Mouse (Mus musculus): ENCODE results near the gene Cfap69. TPM values are rescaled to one million over a fixed set of nuclear protein-coding genes. Genes with fewer than 3 reads are reported as not detected.
"Not testable (repeated sequence)": the region's sequence is repeated elsewhere in the genome, so short reads cannot be mapped to it uniquely, and the experiment has no call there.

Gene Cfap69
- polyA plus RNA-seq, 1 experiment from 2014 or later, result 5.3 TPM

DNA sequence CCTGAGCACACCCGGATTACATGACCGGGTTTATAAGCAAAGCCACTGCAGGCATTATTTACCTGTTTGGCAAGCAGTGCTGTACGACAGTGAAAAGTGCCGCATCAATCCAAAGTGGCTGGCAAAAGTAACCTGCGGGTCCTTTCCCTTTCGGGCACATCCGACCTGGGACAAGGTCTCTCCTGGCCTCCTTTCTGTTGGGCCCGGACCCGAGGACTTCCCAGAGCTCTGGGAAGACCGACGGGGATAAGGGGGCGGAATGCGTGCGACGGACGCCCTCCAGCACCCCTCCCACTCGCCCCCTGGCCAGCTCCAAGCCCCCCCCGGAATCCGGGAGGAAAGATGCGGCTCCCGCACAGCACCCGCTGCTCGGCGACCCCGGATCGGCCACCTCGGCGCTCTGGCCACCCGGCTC is 29.5 kb upstream of the Cfap69 start:
- ATAC-seq (ENCODE audit: low FRiP score), result peak; percentile 75
- H3K27ac ChIP-seq (ENCODE audit: low read depth, low read length), result no peak overlapping the region

DNA sequence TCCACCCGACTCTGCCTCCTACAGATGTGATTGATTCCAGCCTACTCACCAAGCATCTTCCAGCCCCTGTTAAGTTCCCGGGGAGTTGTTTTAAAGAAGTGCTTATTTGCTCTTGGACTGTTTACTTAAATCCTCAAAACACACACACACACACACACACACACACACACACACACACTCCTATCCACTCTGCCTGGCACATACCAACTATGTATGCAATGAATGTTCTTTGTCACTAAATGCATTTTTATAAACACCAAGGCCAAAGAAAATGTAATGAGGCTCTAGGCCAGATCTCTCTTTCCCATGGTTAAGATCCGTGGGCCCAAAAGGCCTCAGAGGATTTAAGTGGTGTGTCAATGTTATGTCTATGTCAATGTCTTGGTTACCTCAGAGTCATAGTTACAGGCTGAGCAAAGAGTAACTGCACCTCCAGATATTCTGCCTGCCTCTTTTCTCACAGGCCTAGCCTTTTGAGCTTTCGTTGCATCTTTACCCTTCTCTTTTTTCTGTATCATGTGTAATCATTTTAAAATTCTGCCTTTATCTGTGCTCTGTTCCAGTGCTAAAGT is 28.2 kb upstream of the Cfap69 start:
- Histone ChIP-seq H3K27ac (ENCODE audit: low read depth, low read length) (no peak overlapping the region), H3K36me3 (ENCODE audit: control insufficient read depth, insufficient read depth, low read length) (no peaks in the 10 kb centered on the region), H3K4me2 (no peak overlapping the region), H3K9ac (ENCODE audit: low read length) (no peak overlapping the region), H3K27me3 (ENCODE audit: control insufficient read depth, insufficient read depth, low read length) (no peaks in the 10 kb centered on the region), H3K4me3 (ENCODE audit: low read depth, low read length) (no peak overlapping the region), H3K9me3 (ENCODE audit: control insufficient read depth, low read length) (no peaks in the 10 kb centered on the region), H3K4me1 (ENCODE audit: control insufficient read depth, insufficient read depth, low read length) (peaks cover 3% of the 10 kb centered on the region; the same call in 1 of the 2 replicates)
- DNase-seq (ENCODE audit: low spot score, missing footprints) (peak; percentile 83), ATAC-seq (ENCODE audit: low FRiP score) (no peak)
- WGBS, result 68% methylated on average over 4 of the region's 4 CpGs

More for the DNA sequence above, 29.5 kb upstream of the Cfap69 start:
- Histone ChIP-seq H3K4me3 (ENCODE audit: low read depth, low read length) (peak overlapping the region; percentile 63), H3K27me3 (ENCODE audit: control insufficient read depth, insufficient read depth, low read length) (no peaks in the 10 kb centered on the region), H3K4me1 (ENCODE audit: control insufficient read depth, insufficient read depth, low read length) (peaks cover 3% of the 10 kb centered on the region; the same call in 1 of the 2 replicates), H3K36me3 (ENCODE audit: control insufficient read depth, insufficient read depth, low read length) (no peaks in the 10 kb centered on the region), H3K4me2 (peak overlapping the region; percentile 92), H3K9me3 (ENCODE audit: control insufficient read depth, low read length) (no peaks in the 10 kb centered on the region), H3K9ac (ENCODE audit: low read length) (peak overlapping the region; percentile 88)
- under 1% methylated on average over 25 of the region's 29 CpGs for WGBS
- peak; percentile 95 for DNase-seq (ENCODE audit: low spot score, missing footprints)

DNA sequence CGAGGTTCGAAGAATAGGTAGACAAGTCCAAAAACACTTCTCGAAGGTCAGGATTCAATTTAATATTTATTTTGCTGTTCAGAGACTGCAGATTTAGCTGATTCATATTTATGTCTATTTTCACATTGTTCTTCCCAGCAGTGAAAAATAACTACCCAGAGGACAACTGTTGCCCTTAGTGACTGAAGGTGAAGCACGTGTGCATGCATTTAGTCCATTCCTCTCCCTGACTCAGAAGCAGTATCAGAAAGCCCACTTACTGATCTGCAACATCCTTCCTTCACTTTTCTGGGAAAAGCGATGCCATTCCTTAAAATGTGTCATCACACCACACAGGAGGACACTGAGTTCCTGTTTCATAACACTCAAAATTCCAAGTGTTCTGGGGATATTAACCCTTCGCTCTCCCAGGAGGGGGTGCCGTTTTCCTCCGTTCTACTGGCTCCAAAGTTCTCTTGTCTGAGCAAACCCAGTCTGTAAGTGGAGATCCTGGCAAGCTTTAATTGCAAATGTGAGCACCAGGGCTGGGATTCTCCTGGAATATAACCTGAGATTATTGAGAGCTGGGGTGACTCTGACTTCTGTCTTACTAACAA is 25.0 kb upstream of the Cfap69 start:
- no peaks in the 10 kb centered on the region for H3K27me3 ChIP-seq (ENCODE audit: control insufficient read depth, insufficient read depth, low read length)
- no peak overlapping the region for H3K9ac ChIP-seq (ENCODE audit: low read length)
- no peak overlapping the region for H3K4me2 ChIP-seq
- H3K4me1 ChIP-seq (ENCODE audit: control insufficient read depth, insufficient read depth, low read length), result peaks cover 3% of the 10 kb centered on the region; the same call in 1 of the 2 replicates
- no peak overlapping the region for H3K4me3 ChIP-seq (ENCODE audit: low read depth, low read length)
- no peak for ATAC-seq (ENCODE audit: low FRiP score)
- 80% methylated on average over 8 of the region's 8 CpGs for WGBS
- no peaks in the 10 kb centered on the region for H3K36me3 ChIP-seq (ENCODE audit: control insufficient read depth, insufficient read depth, low read length)
- no peak for DNase-seq (ENCODE audit: low spot score, missing footprints)
- no peak overlapping the region for H3K27ac ChIP-seq (ENCODE audit: low read depth, low read length)
- H3K9me3 ChIP-seq (ENCODE audit: control insufficient read depth, low read length), result no peaks in the 10 kb centered on the region

DNA sequence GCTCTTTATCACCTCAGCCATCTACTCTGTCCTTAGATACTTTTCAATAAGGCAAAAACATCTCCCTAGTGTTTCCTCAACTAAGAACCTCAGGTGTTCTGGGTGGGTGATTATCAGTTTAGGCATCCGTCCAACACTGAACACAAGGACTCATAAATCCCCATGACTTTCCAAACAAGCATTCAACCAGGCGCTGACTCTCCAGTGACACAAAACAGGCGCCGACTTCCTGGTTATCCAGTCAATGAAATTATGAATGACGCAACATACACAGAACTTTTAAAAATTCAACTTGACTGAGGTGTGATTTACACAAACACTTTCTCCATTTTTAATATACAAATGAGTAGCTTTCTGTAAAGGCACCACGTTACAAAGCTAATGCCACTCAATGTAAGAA is 24.2 kb upstream of the Cfap69 start:
- no peak for ATAC-seq (ENCODE audit: low FRiP score)
- no peak overlapping the region for H3K9ac ChIP-seq (ENCODE audit: low read length)
- no peaks in the 10 kb centered on the region for H3K27me3 ChIP-seq (ENCODE audit: control insufficient read depth, insufficient read depth, low read length)
- DNase-seq (ENCODE audit: low spot score, missing footprints), result no peak
- H3K4me2 ChIP-seq, result no peak overlapping the region
- H3K9me3 ChIP-seq (ENCODE audit: control insufficient read depth, low read length), result no peaks in the 10 kb centered on the region
- H3K4me1 ChIP-seq (ENCODE audit: control insufficient read depth, insufficient read depth, low read length), result peaks cover under 1% of the 10 kb centered on the region; the same call in 1 of the 2 replicates
- H3K27ac ChIP-seq (ENCODE audit: low read depth, low read length), result no peak overlapping the region
- H3K4me3 ChIP-seq (ENCODE audit: low read depth, low read length), result no peak overlapping the region
- no peaks in the 10 kb centered on the region for H3K36me3 ChIP-seq (ENCODE audit: control insufficient read depth, insufficient read depth, low read length)
- 93% methylated on average over 6 of the region's 6 CpGs for WGBS

DNA sequence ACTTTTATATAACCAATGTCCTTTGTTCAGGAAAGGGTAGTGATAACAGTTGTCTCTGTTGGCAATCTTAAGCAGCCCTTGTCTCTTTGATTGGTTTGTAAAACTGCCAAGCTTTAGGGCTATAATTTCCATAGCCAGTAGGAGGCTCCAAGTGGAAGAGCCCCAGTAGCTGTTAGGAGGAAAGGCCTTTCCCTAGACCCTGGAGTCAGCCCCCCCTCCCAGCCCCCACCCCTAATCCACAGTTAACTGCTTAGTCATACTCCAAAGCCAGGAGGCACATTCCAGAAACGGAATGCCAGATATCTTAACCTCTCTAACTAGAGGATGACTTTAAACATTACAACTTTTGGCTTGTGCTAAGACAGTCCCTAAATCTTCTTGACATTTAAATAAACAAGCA is 22.9 kb upstream of the Cfap69 start:
- H3K4me3 ChIP-seq (ENCODE audit: low read depth, low read length), result no peak overlapping the region
- no peaks in the 10 kb centered on the region for H3K36me3 ChIP-seq (ENCODE audit: control insufficient read depth, insufficient read depth, low read length)
- H3K4me2 ChIP-seq, result no peak overlapping the region
- no peak overlapping the region for H3K27ac ChIP-seq (ENCODE audit: low read depth, low read length)
- DNase-seq (ENCODE audit: low spot score, missing footprints) (no peak), ATAC-seq (ENCODE audit: low FRiP score) (no peak)
- WGBS, result 10% methylated on average over 1 of the region's 1 CpGs
- no peaks in the 10 kb centered on the region for H3K4me1 ChIP-seq (ENCODE audit: control insufficient read depth, insufficient read depth, low read length)
- no peaks in the 10 kb centered on the region for H3K9me3 ChIP-seq (ENCODE audit: control insufficient read depth, low read length)
- H3K27me3 ChIP-seq (ENCODE audit: control insufficient read depth, insufficient read depth, low read length), result no peaks in the 10 kb centered on the region
- H3K9ac ChIP-seq (ENCODE audit: low read length), result no peak overlapping the region

DNA sequence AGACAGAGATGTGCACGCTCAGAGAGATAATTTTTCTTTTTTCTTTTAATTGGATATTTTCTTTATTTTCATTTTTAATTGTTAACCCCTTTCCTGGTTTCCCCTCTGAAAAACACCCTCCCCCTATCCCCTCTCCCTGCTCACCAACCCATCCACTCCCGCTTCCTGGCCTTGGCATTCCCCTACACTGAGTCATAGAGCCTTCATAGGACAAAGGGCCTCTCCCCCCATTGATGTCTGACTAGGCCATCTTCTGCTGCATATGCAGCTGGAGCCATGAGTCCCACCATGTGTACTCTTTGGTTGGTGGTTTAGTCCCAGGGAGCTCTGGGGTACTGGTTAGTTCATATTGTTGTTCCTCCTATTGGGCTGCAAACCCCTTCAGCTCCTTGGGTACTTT is 20.9 kb upstream of the Cfap69 start:
- H3K36me3 ChIP-seq (ENCODE audit: control insufficient read depth, insufficient read depth, low read length); ATAC-seq (ENCODE audit: low FRiP score); H3K4me2 ChIP-seq; H3K9me3 ChIP-seq (ENCODE audit: control insufficient read depth, low read length); H3K4me3 ChIP-seq (ENCODE audit: low read depth, low read length); H3K27ac ChIP-seq (ENCODE audit: low read depth, low read length); DNase-seq (ENCODE audit: low spot score, missing footprints); H3K4me1 ChIP-seq (ENCODE audit: control insufficient read depth, insufficient read depth, low read length); H3K9ac ChIP-seq (ENCODE audit: low read length); H3K27me3 ChIP-seq (ENCODE audit: control insufficient read depth, insufficient read depth, low read length): not testable (repeated sequence)
- 91% methylated on average over 2 of the region's 2 CpGs for WGBS

DNA sequence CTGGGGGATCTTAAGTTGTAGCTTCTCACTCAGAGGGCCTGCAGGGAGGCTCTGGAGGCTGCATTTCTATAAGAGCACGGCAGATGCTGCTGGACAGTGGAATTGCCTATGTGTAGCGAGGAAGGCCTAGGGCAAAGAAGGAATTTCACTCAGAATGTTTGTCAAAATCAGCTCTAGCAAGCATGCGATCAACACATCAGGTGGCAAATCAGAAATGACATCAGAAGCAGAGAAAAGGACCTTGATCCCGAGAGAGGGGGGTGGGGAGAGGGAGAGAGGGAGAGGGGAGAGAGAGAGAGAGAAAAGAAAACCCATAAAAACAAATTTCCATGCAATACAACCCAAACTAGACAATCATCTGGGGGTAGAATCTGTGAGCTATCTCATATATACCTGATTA is 19.3 kb upstream of the Cfap69 start:
- WGBS, result 74% methylated on average over 4 of the region's 4 CpGs
- ATAC-seq (ENCODE audit: low FRiP score) (no peak), DNase-seq (ENCODE audit: low spot score, missing footprints) (no peak)
- H3K36me3 ChIP-seq (ENCODE audit: control insufficient read depth, insufficient read depth, low read length), result no peaks in the 10 kb centered on the region
- H3K27me3 ChIP-seq (ENCODE audit: control insufficient read depth, insufficient read depth, low read length), result no peaks in the 10 kb centered on the region
- H3K4me2 ChIP-seq, result no peak overlapping the region
- no peak overlapping the region for H3K4me3 ChIP-seq (ENCODE audit: low read depth, low read length)
- H3K9me3 ChIP-seq (ENCODE audit: control insufficient read depth, low read length), result no peaks in the 10 kb centered on the region
- H3K9ac ChIP-seq (ENCODE audit: low read length), result no peak overlapping the region
- no peak overlapping the region for H3K27ac ChIP-seq (ENCODE audit: low read depth, low read length)
- no peaks in the 10 kb centered on the region for H3K4me1 ChIP-seq (ENCODE audit: control insufficient read depth, insufficient read depth, low read length)

DNA sequence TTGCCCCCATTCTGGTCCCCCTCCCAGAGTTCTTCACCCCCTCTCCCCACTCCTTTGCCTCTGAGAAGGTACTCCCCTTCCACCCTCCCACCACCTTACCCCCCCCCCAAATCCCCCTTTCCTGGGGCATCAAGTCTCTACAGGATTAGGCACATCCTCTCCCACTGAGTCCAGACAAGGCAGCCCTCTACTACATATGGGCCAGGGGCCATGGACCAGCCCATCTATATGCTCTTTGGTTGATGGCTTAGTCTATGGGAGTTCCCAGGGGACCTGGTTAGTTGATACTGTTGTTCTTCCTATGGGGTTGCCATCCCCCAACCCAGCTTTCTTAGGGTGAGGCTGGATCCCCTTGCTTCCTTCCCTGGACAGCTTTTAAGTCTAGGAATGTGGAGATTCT is 15.4 kb upstream of the Cfap69 start:
- no peak overlapping the region for H3K9ac ChIP-seq (ENCODE audit: low read length)
- H3K9me3 ChIP-seq (ENCODE audit: control insufficient read depth, low read length), result no peaks in the 10 kb centered on the region
- no peak overlapping the region for H3K4me3 ChIP-seq (ENCODE audit: low read depth, low read length)
- no peak overlapping the region for H3K4me2 ChIP-seq
- H3K36me3 ChIP-seq (ENCODE audit: control insufficient read depth, insufficient read depth, low read length), result no peaks in the 10 kb centered on the region
- no peak overlapping the region for H3K27ac ChIP-seq (ENCODE audit: low read depth, low read length)
- no peaks in the 10 kb centered on the region for H3K27me3 ChIP-seq (ENCODE audit: control insufficient read depth, insufficient read depth, low read length)
- H3K4me1 ChIP-seq (ENCODE audit: control insufficient read depth, insufficient read depth, low read length), result no peaks in the 10 kb centered on the region
- DNase-seq (ENCODE audit: low spot score, missing footprints) (peak; percentile 65), ATAC-seq (ENCODE audit: low FRiP score) (0 out of 2 replicates have a peak, but pooled peaks have one; percentile 22)

DNA sequence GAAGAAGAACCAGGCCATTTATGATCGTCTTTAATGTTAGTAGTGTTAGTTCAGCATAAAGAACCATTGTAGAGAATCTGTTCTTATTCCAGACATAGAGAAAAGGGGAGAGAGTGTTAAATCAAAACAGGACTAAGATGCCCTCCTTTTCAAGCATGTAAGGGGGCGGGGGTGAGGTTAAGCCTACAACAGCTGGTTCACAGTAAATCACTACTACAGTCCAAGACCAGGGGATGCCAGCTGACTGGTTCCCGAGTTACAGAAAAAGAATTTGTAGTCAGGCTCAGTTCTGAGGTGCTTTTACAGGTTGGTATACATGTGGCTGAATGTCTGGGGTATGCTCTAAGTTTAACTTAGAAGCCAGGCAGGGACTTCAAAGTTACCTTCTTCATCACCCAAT is 12.0 kb upstream of the Cfap69 start:
- DNase-seq (ENCODE audit: low spot score, missing footprints) (no peak), ATAC-seq (ENCODE audit: low FRiP score) (no peak)
- no peak overlapping the region for H3K9ac ChIP-seq (ENCODE audit: low read length)
- no peak overlapping the region for H3K4me2 ChIP-seq
- no peaks in the 10 kb centered on the region for H3K27me3 ChIP-seq (ENCODE audit: control insufficient read depth, insufficient read depth, low read length)
- no peaks in the 10 kb centered on the region for H3K36me3 ChIP-seq (ENCODE audit: control insufficient read depth, insufficient read depth, low read length)
- WGBS, result 86% methylated on average over 3 of the region's 3 CpGs
- no peaks in the 10 kb centered on the region for H3K9me3 ChIP-seq (ENCODE audit: control insufficient read depth, low read length)
- H3K4me3 ChIP-seq (ENCODE audit: low read depth, low read length), result no peak overlapping the region
- no peak overlapping the region for H3K27ac ChIP-seq (ENCODE audit: low read depth, low read length)
- H3K4me1 ChIP-seq (ENCODE audit: control insufficient read depth, insufficient read depth, low read length), result no peaks in the 10 kb centered on the region

All from midbrain, embryonic 11.5 days (tissue).